Mouse (Mus musculus) kidney, adult 2 months (tissue): Measurements from ENCODE around the gene Tmem56.

Experiments
- CTCF ChIP-seq: fragments of 200-500 bp; conservative IDR thresholded peaks from 2 replicates; pipeline ENCODE4 v1.5.1; 2011; ENCODE audit warnings: low read depth, mild to moderate bottlenecking, control low read depth, low read length, moderate library complexity, mixed read lengths; ENCODE audit not compliant: insufficient read depth, insufficient read length
- POLR2A ChIP-seq: fragments of 200-500 bp; IDR thresholded peaks from one replicate; pipeline ENCODE4 v1.6.1; 2011; ENCODE audit warnings: low read depth, low read length, control low read depth

DNA sequence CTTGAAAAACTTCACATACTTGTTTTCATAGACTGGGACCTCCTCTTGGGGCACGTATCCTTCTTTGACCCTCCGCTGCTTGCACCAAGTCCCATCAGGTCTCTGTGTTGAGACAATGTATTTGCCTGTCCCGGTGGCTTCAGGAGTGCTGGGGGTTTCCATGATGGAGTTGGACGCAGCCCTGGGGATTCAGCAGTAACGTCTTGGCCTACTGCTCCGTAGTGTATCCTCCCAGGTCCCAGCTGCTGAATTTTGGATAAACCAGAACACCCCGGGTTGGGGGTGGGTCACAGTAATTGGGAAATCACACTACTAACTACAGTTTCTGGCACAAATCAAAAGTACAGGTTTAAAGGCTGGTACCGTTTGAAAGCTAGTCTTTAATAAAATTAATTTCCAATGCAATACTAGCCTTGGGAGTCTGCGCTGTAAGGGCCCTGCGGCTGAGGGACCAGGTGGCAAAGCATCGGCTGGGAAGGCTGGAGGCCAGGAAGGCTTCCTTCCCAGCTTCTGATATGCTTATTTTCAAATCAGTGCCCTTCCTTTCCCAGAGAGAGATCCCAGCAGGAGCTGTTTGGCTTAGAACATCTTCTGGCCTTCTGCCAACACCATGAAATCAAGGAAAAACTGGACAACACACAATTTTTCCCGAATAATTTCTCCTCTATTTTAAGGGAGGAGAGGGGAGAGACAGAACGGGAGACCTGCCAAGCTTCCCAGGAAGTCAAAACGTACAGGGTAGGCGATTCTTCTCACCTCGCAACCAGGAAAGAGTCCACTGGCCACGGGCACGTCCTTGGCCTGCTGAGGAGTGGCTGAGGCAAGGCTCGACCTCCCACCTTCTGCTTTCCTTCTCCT, 32.1 kb downstream of the Tmem56 start:
- TF ChIP-seq POLR2A, result no peak
- TF ChIP-seq CTCF, result no peak
